Comparison of ENCODE assay signal across 14 mouse cellular contexts in the genomic region with DNA sequence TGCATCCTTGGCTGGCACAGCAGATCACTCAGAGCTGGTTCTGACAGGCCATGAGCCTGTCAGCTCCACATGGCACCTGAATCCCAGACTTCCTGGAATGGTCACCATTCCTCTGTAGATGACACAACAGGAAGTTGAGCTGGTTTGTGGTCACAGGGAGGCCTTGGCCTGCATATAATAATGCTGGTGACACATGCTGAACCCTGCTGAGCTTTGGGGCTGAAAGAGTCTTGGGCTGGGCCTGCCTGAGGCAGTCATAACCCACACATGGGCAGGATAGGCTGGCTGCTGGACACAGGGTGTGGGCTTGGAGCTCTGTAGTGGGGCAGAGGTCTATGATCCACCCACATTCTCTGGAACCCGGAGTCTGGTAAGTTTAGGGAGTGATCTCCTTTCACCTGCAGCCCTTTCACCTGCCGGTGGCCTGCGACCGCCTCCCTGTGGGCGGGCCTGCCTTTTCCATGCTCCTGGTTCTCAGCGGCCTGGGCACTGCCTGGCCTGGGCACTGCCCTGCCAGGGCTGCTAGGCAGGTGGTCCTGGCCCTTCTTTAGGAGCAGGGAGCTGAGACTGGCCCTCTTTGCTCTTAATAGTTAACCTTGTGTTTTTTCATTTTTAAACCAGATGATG. TPM values are rescaled to one million over a fixed set of nuclear protein-coding genes. Genes with fewer than 3 reads are reported as not detected.
DNase-seq lines count a peak whose midpoint lies in the region; ATAC-seq lines count a peak whose summit lies in the region.
"Had no signal": no experiment of that assay in that cellular context is flagged by ENCODE, and none has a peak within 500 bp of the region (broad histone marks: within the 10 kb centered on the region; RNA-seq: fewer than 3 reads in every experiment).

No protein-coding gene starts in this region.

- H3K9ac ChIP-seq in midbrain, embryonic 14.5 days (replicated peaks; ENCODE audit: low read length): no peak overlapping the region
- H3K9ac ChIP-seq: forebrain, embryonic 12.5 days; liver, embryonic 15.5 days had no signal

- H3K4me1 ChIP-seq in megakaryocyte, embryonic 14.5 days: peaks cover 34% of the 10 kb centered on the region
- no peaks in the 10 kb centered on the region for H3K4me1 ChIP-seq in midbrain, embryonic 14.5 days (ENCODE audit: control insufficient read depth, insufficient read depth, low read length)
- H3K4me1 ChIP-seq: forebrain, embryonic 12.5 days; hindbrain, embryonic 10.5 days had no signal

- WGBS in midbrain, embryonic 14.5 days: 95% methylated on average over 6 of the region's 6 CpGs

- H3K9me3 ChIP-seq in megakaryocyte, embryonic 14.5 days: no peaks in the 10 kb centered on the region
- H3K9me3 ChIP-seq in midbrain, embryonic 14.5 days (ENCODE audit: control insufficient read depth, low read length): no peaks in the 10 kb centered on the region
- H3K9me3 ChIP-seq: forebrain, embryonic 12.5 days; hindbrain, embryonic 10.5 days; liver, embryonic 15.5 days had no signal

- H3K27me3 ChIP-seq in megakaryocyte, embryonic 14.5 days (replicated peaks): no peaks in the 10 kb centered on the region
- no peaks in the 10 kb centered on the region for H3K27me3 ChIP-seq in midbrain, embryonic 14.5 days (ENCODE audit: control insufficient read depth, insufficient read depth, low read length)
- H3K27me3 ChIP-seq: forebrain, embryonic 12.5 days; liver, embryonic 15.5 days had no signal

- no peak overlapping the region for H3K4me2 ChIP-seq in midbrain, embryonic 14.5 days (ENCODE audit: low read length)
- H3K4me2 ChIP-seq: forebrain, embryonic 12.5 days; liver, embryonic 15.5 days had no signal

- H3K27ac ChIP-seq in midbrain, embryonic 14.5 days (replicated peaks; ENCODE audit: low read depth, low read length): no peak overlapping the region
- H3K27ac ChIP-seq: forebrain, embryonic 12.5 days; heart, adult 2 months; hindbrain, embryonic 10.5 days; liver, embryonic 15.5 days had no signal

- peak overlapping the region; percentile 59 for H3K4me3 ChIP-seq in megakaryocyte, embryonic 14.5 days (replicated peaks)
- H3K4me3 ChIP-seq in midbrain, embryonic 14.5 days (replicated peaks; ENCODE audit: low read depth, low read length): no peak overlapping the region
- H3K4me3 ChIP-seq: forebrain, embryonic 12.5 days; heart, adult 2 months; hindbrain, embryonic 10.5 days; liver, embryonic 15.5 days had no signal

- DNase-seq in urinary bladder, adult 18-20 months (ENCODE audit: low spot score in 2 of 2): peak; percentile 65 to 71
- no peak for DNase-seq in urinary bladder, postnatal 10 days (ENCODE audit: low spot score)
- DNase-seq in T-cell, adult 2 months (ENCODE audit: low spot score): no peak
- no peak for DNase-seq in left cerebral cortex, postnatal 10 days (ENCODE audit: extremely low spot score in 1 of 2, low spot score in 2 of 2)
- no peak for DNase-seq in midbrain, embryonic 14.5 days
- DNase-seq in gastrocnemius, postnatal 10 days: no peak
- DNase-seq: cerebellum, adult 11 months; heart, adult 2 months had no signal

- H3K36me3 ChIP-seq in megakaryocyte, embryonic 14.5 days (replicated peaks; ENCODE audit: low read length): peaks cover 91% of the 10 kb centered on the region
- H3K36me3 ChIP-seq in midbrain, embryonic 14.5 days (ENCODE audit: control insufficient read depth, insufficient read depth, low read length): peaks cover 84% of the 10 kb centered on the region

- ATAC-seq in common myeloid progenitor, adult 5-6 weeks (replicated peaks; ENCODE audit: low read depth, poor library complexity, severe bottlenecking): peak; percentile 87
- ATAC-seq in midbrain, embryonic 14.5 days (ENCODE audit: low FRiP score, low TSS enrichment): no peak
- ATAC-seq: activated CD4-positive, CD25-positive, alpha-beta regulatory T cell, adult 4 months had no signal

- intact Hi-C loops in left cerebral cortex, postnatal 10 days (cut with DNase I): no loop called here

RNA-seq across cellular contexts. Expression of a gene that starts 18.8 kb away (rescaled TPM):
- 14.2 and 15.8 TPM in 2 replicates for total RNA-seq in common myeloid progenitor, adult 5-6 weeks (2017)
- 0.17 and 0.60 TPM in 2 replicates for polyA plus RNA-seq in megakaryocyte, embryonic 14.5 days (2012; ENCODE audit: insufficient read depth, low replicate concordance)
- 10 to 100 TPM; 44.1 to 45.2 TPM for total RNA-seq in left cerebral cortex, postnatal 10 days (2021)
- 15.6 and 19.9 TPM in 2 replicates for polyA plus RNA-seq in midbrain, embryonic 14.5 days (2014; fragmentation: Nextera tagmentation; extraction: Ambion mirVana)
- 1 to 10 TPM; 6.5 to 8.6 TPM for total RNA-seq in gastrocnemius, postnatal 10 days (2021)

RNA-seq across cellular contexts. Expression of a gene that starts 20.2 kb away (rescaled TPM):
- 50.8 and 57.0 TPM in 2 replicates for total RNA-seq in common myeloid progenitor, adult 5-6 weeks (2017)
- polyA plus RNA-seq in megakaryocyte, embryonic 14.5 days (2012; ENCODE audit: insufficient read depth, low replicate concordance): 38.7 and 54.4 TPM in 2 replicates
- 10 to 100 TPM; 47.9 TPM for total RNA-seq in left cerebral cortex, postnatal 10 days (2021)
- 70.4 and 95.1 TPM in 2 replicates for polyA plus RNA-seq in midbrain, embryonic 14.5 days (2014; fragmentation: Nextera tagmentation; extraction: Ambion mirVana)
- 10 to 100 TPM; 20.8 to 25.2 TPM for total RNA-seq in gastrocnemius, postnatal 10 days (2021)

RNA-seq across cellular contexts. Expression of a gene that starts 42.3 kb away (rescaled TPM):
- 50.8 and 66.1 TPM in 2 replicates for total RNA-seq in common myeloid progenitor, adult 5-6 weeks (2017)
- polyA plus RNA-seq in megakaryocyte, embryonic 14.5 days (2012; ENCODE audit: insufficient read depth, low replicate concordance): 9.7 and 77.3 TPM in 2 replicates
- total RNA-seq in left cerebral cortex, postnatal 10 days (2021): 10 to 100 TPM; 42.0 to 51.4 TPM
- 49.4 and 49.9 TPM in 2 replicates for polyA plus RNA-seq in midbrain, embryonic 14.5 days (2014; fragmentation: Nextera tagmentation; extraction: Ambion mirVana)
- 10 to 100 TPM; 24.4 to 33.1 TPM for total RNA-seq in gastrocnemius, postnatal 10 days (2021)

Comparison
In these comparisons a context has a peak if more than half of its experiments do, and no peak if none do; other contexts are left out.
1. DNase-seq: peak in urinary bladder, adult 18-20 months (2 of 2); none in urinary bladder, postnatal 10 days (single experiment), T-cell, adult 2 months (single experiment), left cerebral cortex, postnatal 10 days (0 of 2), midbrain, embryonic 14.5 days (single experiment) and gastrocnemius, postnatal 10 days (single experiment).